Comparison of ENCODE assay signal across 23 mouse cellular contexts in the genomic region with DNA sequence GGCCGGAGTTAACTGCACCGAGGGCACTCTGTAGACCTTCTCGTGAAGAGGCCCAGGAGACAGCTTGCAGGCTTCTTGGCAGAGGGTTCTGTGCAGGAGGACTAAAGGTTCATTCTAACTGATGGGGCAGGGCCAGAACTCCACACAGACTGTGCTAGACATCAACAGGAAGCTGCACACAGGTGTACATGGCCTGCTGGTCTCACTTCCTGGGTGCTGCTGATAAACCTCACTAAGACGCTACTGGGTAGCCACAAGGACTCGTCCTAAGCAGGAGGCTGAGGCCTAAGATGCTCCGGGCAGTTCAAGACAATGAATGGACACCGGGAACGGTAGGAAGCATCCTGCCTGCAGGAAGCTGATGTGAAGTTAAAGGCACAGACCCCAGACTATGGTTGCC. TPM values are rescaled to one million over a fixed set of nuclear protein-coding genes. Genes with fewer than 3 reads are reported as not detected.
DNase-seq lines count a peak whose midpoint lies in the region; ATAC-seq and TF ChIP-seq lines count a peak whose summit lies in the region.
"Had no signal": no experiment of that assay in that cellular context is flagged by ENCODE, and none has a peak within 500 bp of the region (broad histone marks: within the 10 kb centered on the region; RNA-seq: fewer than 3 reads in every experiment).

No protein-coding gene starts in this region.

- H3K4me2 ChIP-seq in midbrain, postnatal 0 days (ENCODE audit: low read depth, low read length, poor library complexity, severe bottlenecking), result no peak overlapping the region
- H3K4me2 ChIP-seq in midbrain, embryonic 11.5 days, result no peak overlapping the region
- H3K4me2 ChIP-seq: heart, embryonic 11.5 days; lung, embryonic 15.5 days; midbrain, embryonic 15.5 days; neural tube, embryonic 15.5 days had no signal

- WGBS in midbrain, postnatal 0 days, result 83% methylated on average over 8 of the region's 8 CpGs
- WGBS in midbrain, embryonic 11.5 days, result 84% methylated on average over 8 of the region's 8 CpGs

- 0 out of 2 replicates have a peak overlapping the region, but pooled peaks have one; percentile 24 for H3K9ac ChIP-seq in midbrain, postnatal 0 days (replicated peaks; ENCODE audit: low read length, poor library complexity, severe bottlenecking)
- no peak overlapping the region for H3K9ac ChIP-seq in midbrain, embryonic 11.5 days (ENCODE audit: low read length)
- H3K9ac ChIP-seq: liver, embryonic 14.5 days; lung, embryonic 15.5 days; midbrain, embryonic 15.5 days; neural tube, embryonic 15.5 days had no signal

- H3K4me3 ChIP-seq in midbrain, postnatal 0 days (ENCODE audit: low read depth, low read length), result no peak overlapping the region
- no peak overlapping the region for H3K4me3 ChIP-seq in midbrain, embryonic 11.5 days (ENCODE audit: low read depth, low read length)
- H3K4me3 ChIP-seq: forebrain, embryonic 10.5 days; left cerebral cortex, adult 2 months; lung, embryonic 15.5 days; midbrain, embryonic 15.5 days; myocyte; neural tube, embryonic 15.5 days had no signal

- DNase-seq in midbrain, postnatal 0 days (ENCODE audit: low spot score), result no peak
- no peak for DNase-seq in midbrain, embryonic 11.5 days (ENCODE audit: low spot score, missing footprints)
- peak; percentile 70 for DNase-seq in naive thymus-derived CD4-positive, alpha-beta T cell, adult 2 months (ENCODE audit: low read depth)
- peak; percentile 52 to 65 for DNase-seq in thymus, postnatal 36 days
- no peak for DNase-seq in urinary bladder, adult 2 months (ENCODE audit: low spot score)
- no peak for DNase-seq in adrenal gland, adult 18-20 months (ENCODE audit: low spot score in 2 of 2)
- DNase-seq in kidney, postnatal 10 days, result no peak
- DNase-seq: adrenal gland, adult 8-10 months; cerebellum, adult 11-12 months; cerebellum, postnatal 10 days; heart, postnatal 14 days; kidney, adult 18-20 months; lung, postnatal 36 days had no signal

- peaks cover 52% of the 10 kb centered on the region for H3K36me3 ChIP-seq in midbrain, postnatal 0 days (ENCODE audit: insufficient read depth, low read length)
- H3K36me3 ChIP-seq in midbrain, embryonic 11.5 days (ENCODE audit: control insufficient read depth, insufficient read depth, low read length), result peaks cover 23% of the 10 kb centered on the region

- no peaks in the 10 kb centered on the region for H3K9me3 ChIP-seq in midbrain, postnatal 0 days (ENCODE audit: low read length)
- no peaks in the 10 kb centered on the region for H3K9me3 ChIP-seq in midbrain, embryonic 11.5 days (ENCODE audit: control insufficient read depth, low read length)
- H3K9me3 ChIP-seq: forebrain, embryonic 10.5 days; lung, embryonic 15.5 days; midbrain, embryonic 15.5 days; neural tube, embryonic 15.5 days had no signal

- no peak overlapping the region for H3K27ac ChIP-seq in midbrain, postnatal 0 days (ENCODE audit: low read depth, low read length)
- H3K27ac ChIP-seq in midbrain, embryonic 11.5 days (ENCODE audit: low read depth, low read length), result no peak overlapping the region
- H3K27ac ChIP-seq: hindbrain, postnatal 0 days; left cerebral cortex, adult 2 months; liver, embryonic 14.5 days; lung, embryonic 15.5 days; midbrain, embryonic 15.5 days; neural tube, embryonic 15.5 days had no signal

- H3K27me3 ChIP-seq in midbrain, postnatal 0 days (ENCODE audit: insufficient read depth, low read length), result no peaks in the 10 kb centered on the region
- no peaks in the 10 kb centered on the region for H3K27me3 ChIP-seq in midbrain, embryonic 11.5 days (ENCODE audit: control insufficient read depth, insufficient read depth, low read length)
- H3K27me3 ChIP-seq: lung, embryonic 15.5 days; midbrain, embryonic 15.5 days; neural tube, embryonic 15.5 days had no signal

- no peak for ATAC-seq in midbrain, postnatal 0 days (ENCODE audit: low FRiP score)
- no peak for ATAC-seq in midbrain, embryonic 11.5 days (ENCODE audit: low FRiP score)
- ATAC-seq in CD4-positive, CD25-positive, alpha-beta regulatory T cell, adult 4 months, result peak; percentile 91
- ATAC-seq: hindbrain, postnatal 0 days; midbrain, embryonic 15.5 days had no signal

- no peak for TF ChIP-seq CTCF in midbrain, postnatal 0 days (IDR thresholded peaks at IDR 0.05)

- no peaks in the 10 kb centered on the region for H3K4me1 ChIP-seq in midbrain, postnatal 0 days (ENCODE audit: insufficient read depth, low read length)
- no peaks in the 10 kb centered on the region for H3K4me1 ChIP-seq in midbrain, embryonic 11.5 days (ENCODE audit: control insufficient read depth, insufficient read depth, low read length)
- H3K4me1 ChIP-seq: lung, embryonic 15.5 days; midbrain, embryonic 15.5 days had no signal

RNA-seq across cellular contexts. Expression of a gene that starts 16.9 kb away (rescaled TPM):
- total RNA-seq in midbrain, postnatal 0 days (2014; rRNA removed), result 79.0 and 81.6 TPM in 2 replicates
- 58.4 and 61.9 TPM in 2 replicates for polyA plus RNA-seq in midbrain, postnatal 0 days (2015; fragmentation: Nextera tagmentation; extraction: Ambion mirVana)
- 17.5 and 19.2 TPM in 2 replicates for polyA plus RNA-seq in midbrain, embryonic 11.5 days (2014; fragmentation: Nextera tagmentation; extraction: Ambion mirVana)
- polyA plus RNA-seq in CD4-positive, CD25-positive, alpha-beta regulatory T cell, adult 4 months (2017; shearing (Covaris generic)), result 1 to 10 TPM; 7.8 to 8.7 TPM
- polyA plus RNA-seq in urinary bladder, adult 2 months (2012; rRNA removed), result 23.9 and 26.8 TPM in 2 replicates
- 10 to 100 TPM; 14.9 to 15.5 TPM for total RNA-seq in adrenal gland, adult 18-20 months (2021)

RNA-seq across cellular contexts. Expression of a gene that starts 17.5 kb away (rescaled TPM):
- total RNA-seq in midbrain, postnatal 0 days (2014; rRNA removed), result 23.6 and 25.8 TPM in 2 replicates
- polyA plus RNA-seq in midbrain, postnatal 0 days (2015; fragmentation: Nextera tagmentation; extraction: Ambion mirVana), result 41.8 and 48.0 TPM in 2 replicates
- 54.0 and 61.7 TPM in 2 replicates for polyA plus RNA-seq in midbrain, embryonic 11.5 days (2014; fragmentation: Nextera tagmentation; extraction: Ambion mirVana)
- 10 to 100 TPM; 38.1 to 42.5 TPM for polyA plus RNA-seq in CD4-positive, CD25-positive, alpha-beta regulatory T cell, adult 4 months (2017; shearing (Covaris generic))
- 42.4 and 54.6 TPM in 2 replicates for polyA plus RNA-seq in urinary bladder, adult 2 months (2012; rRNA removed)
- 10 to 100 TPM; 30.5 to 31.9 TPM for total RNA-seq in adrenal gland, adult 18-20 months (2021)

RNA-seq across cellular contexts. Expression of a gene that starts 29.8 kb away (rescaled TPM):
- 88.4 and 94.6 TPM in 2 replicates for total RNA-seq in midbrain, postnatal 0 days (2014; rRNA removed)
- polyA plus RNA-seq in midbrain, postnatal 0 days (2015; fragmentation: Nextera tagmentation; extraction: Ambion mirVana), result 9.4 and 12.1 TPM in 2 replicates
- polyA plus RNA-seq in midbrain, embryonic 11.5 days (2014; fragmentation: Nextera tagmentation; extraction: Ambion mirVana), result 3.0 and 3.2 TPM in 2 replicates
- polyA plus RNA-seq in CD4-positive, CD25-positive, alpha-beta regulatory T cell, adult 4 months (2017; shearing (Covaris generic)), result 1 to 10 TPM; 1.1 to 2.0 TPM
- 42.7 and 62.7 TPM in 2 replicates for polyA plus RNA-seq in urinary bladder, adult 2 months (2012; rRNA removed)
- total RNA-seq in adrenal gland, adult 18-20 months (2021), result 1 to 10 TPM; 4.7 to 9.0 TPM

RNA-seq across cellular contexts. Expression of a gene that starts 41.1 kb away (rescaled TPM):
- total RNA-seq in midbrain, postnatal 0 days (2014; rRNA removed), result 42.1 and 51.3 TPM in 2 replicates
- 34.9 and 39.0 TPM in 2 replicates for polyA plus RNA-seq in midbrain, postnatal 0 days (2015; fragmentation: Nextera tagmentation; extraction: Ambion mirVana)
- polyA plus RNA-seq in midbrain, embryonic 11.5 days (2014; fragmentation: Nextera tagmentation; extraction: Ambion mirVana), result 51.9 and 53.0 TPM in 2 replicates
- polyA plus RNA-seq in CD4-positive, CD25-positive, alpha-beta regulatory T cell, adult 4 months (2017; shearing (Covaris generic)), result 10 to 100 TPM; 26.9 to 32.7 TPM
- 69.1 and 82.7 TPM in 2 replicates for polyA plus RNA-seq in urinary bladder, adult 2 months (2012; rRNA removed)
- total RNA-seq in adrenal gland, adult 18-20 months (2021), result 10 to 100 TPM; 39.1 to 50.4 TPM

RNA-seq across cellular contexts. Expression of a gene that starts 54.9 kb away (rescaled TPM):
- total RNA-seq in midbrain, postnatal 0 days (2014; rRNA removed), result 133 and 162 TPM in 2 replicates
- polyA plus RNA-seq in midbrain, postnatal 0 days (2015; fragmentation: Nextera tagmentation; extraction: Ambion mirVana), result 22.4 and 25.8 TPM in 2 replicates
- 17.3 and 17.5 TPM in 2 replicates for polyA plus RNA-seq in midbrain, embryonic 11.5 days (2014; fragmentation: Nextera tagmentation; extraction: Ambion mirVana)
- polyA plus RNA-seq in CD4-positive, CD25-positive, alpha-beta regulatory T cell, adult 4 months (2017; shearing (Covaris generic)), result 1 to 10 TPM; 5.8 to 7.3 TPM
- 38.9 and 40.9 TPM in 2 replicates for polyA plus RNA-seq in urinary bladder, adult 2 months (2012; rRNA removed)
- 10 to 100 TPM; 34.3 to 38.0 TPM for total RNA-seq in adrenal gland, adult 18-20 months (2021)

Comparison
In these comparisons a context has a peak if more than half of its experiments do, and no peak if none do; other contexts are left out.
1. DNase-seq: peak in naive thymus-derived CD4-positive, alpha-beta T cell, adult 2 months (single experiment) and thymus, postnatal 36 days (2 of 2); none in midbrain, postnatal 0 days (single experiment), midbrain, embryonic 11.5 days (single experiment), urinary bladder, adult 2 months (single experiment), adrenal gland, adult 18-20 months (0 of 2) and kidney, postnatal 10 days (single experiment).